Mouse (Mus musculus) adrenal gland, adult (tissue): ENCODE measurements around the gene Chpf2.

Source experiments
- DNase-seq, 2 experiments: peaks; one replicate each; pipeline ENCODE4 v3.0.0; 2022 to 2023; ENCODE audit warnings: low spot score in 1 of 2; ENCODE audit not compliant: inconsistent age in 2 of 2

The Chpf2 gene

DNA sequence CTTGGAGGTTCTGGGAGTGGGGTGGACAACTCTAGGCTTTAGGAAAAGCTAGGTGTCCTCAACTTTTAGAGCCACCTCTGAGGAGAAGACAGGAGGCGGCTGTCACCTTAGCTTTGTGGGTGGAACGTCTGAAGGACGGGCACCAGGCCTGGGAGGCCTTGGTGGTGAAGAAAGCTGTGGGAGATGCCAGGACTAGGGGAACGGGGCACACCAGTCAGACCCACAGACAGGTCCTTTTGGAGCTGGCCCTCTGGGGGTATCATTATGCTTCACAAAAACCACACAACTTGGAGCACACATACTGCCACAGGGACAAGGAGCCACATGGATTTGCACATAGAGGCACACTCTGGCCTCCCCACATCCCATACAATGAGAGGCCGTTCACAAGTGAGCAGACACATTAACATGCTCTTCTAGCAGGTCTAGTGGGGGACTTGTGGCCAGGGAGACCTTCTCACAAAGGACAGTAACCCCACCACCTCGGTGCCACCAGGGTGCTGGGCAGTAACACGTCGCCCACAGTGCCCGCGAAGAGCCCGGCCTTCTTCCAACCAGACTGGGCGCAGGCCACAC lies 17.6 kb downstream of the Chpf2 start:
- DNase-seq = peak in 1 of 2 experiments; percentile 58

DNA sequence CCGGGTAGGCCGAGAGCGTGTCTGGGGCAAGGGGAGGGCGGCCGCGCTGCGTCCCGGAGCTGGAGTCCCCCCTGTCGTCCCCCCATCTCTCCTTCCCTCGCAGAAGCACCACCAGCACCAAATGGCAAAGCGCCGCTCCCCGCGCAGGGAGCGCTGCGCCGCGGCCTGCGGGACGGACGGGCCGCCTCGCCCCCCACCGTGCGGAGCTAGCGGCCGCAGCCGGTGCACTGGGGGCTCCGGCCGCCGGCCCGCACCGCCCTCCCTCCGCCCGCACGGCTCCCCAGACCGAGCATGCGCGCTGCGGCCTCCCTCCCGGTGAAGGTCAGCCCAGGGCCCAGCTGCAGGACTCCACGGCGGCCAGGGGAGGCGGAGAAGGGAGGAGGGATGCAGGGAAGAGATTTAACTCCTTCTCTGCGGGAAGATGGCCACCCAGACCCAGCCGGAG lies 18.1 kb downstream of the Chpf2 start:
- DNase-seq = peak; percentile 95 to 97

DNA sequence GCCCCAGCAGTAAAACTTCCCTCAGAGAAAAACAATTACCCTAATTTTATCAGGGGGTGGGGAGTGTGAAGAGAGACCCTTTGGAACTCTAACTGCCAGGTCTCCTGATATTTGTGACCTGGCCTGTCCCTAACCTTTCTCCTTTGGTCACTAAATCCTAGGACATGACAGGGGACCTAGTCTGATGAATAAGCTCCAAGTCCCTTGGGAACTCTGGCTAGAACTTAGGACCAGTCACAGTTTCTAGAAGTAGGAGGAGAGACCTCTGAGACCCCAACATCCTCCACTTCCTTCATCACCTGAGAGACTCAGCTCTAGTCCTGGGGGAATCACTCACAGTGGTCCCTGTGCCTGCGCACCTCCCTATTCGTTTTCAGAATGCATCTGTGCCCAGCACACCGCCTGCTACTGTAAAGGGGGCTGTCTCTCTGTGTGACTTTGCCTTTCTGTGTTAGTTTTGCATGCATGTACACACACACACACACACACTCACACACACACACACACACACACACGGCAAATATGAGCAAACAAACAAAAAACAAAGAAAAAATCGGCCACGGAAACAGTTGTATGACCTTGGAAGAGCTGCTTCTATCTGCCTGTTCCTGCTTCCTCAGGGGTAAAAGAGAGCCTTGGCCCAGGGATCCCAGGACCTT lies 18.9 kb downstream of the Chpf2 start:
- DNase-seq = peak in 1 of 2 experiments; percentile 68

DNA sequence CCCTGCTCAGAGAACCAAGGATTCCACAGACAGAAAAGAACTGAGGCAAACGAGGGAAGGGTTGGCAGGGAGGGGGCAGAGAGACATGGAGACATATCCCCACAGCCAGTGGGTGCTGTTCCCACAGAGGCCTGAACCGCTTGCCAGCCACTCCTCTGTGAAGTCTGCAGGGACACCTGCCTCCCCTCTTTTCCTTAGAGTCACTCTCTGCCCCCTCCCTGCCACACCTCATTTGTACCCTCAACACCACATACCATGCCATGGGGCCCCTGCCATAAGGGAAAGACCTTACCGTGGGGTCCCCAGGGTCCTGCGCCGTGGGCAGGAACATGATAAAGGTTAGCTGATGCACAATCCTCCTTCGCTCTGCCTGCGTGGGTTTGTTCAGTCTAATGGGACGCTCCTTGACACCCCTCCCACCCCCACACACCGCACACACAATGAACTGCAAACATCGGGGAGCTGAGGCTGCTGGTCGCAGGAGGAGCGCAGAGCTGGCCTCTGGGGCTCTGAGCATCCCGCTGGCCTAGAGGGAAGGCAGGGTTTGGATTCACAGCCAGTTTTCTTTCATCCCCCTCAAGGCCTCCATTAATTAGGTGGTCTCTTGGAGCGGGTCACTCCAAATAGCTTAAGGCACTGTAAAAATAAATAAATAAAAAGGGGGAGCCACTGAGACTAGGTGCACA lies 19.6 kb downstream of the Chpf2 start:
- DNase-seq = peak in 1 of 2 experiments; percentile 58

DNA sequence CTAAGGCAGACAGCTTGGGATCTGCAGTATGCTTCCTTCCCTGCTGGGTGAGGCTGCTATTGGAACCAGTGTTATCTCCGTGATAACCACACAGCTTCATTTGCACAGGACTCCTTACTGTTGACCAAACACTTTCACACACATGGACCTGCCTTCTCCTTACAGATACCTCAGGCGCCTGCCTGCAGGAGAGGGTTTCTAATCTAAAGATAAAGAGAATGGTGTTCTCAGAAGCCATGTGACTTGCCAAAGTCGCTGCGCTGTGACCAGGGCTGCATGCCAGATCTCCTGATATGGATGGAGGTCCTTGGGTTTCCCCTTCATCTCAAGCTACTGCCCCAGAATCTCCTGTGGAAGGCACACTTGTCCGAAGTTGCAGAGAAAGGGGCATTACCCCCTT lies 22.8 kb downstream of the Chpf2 start:
- no peak for DNase-seq

DNA sequence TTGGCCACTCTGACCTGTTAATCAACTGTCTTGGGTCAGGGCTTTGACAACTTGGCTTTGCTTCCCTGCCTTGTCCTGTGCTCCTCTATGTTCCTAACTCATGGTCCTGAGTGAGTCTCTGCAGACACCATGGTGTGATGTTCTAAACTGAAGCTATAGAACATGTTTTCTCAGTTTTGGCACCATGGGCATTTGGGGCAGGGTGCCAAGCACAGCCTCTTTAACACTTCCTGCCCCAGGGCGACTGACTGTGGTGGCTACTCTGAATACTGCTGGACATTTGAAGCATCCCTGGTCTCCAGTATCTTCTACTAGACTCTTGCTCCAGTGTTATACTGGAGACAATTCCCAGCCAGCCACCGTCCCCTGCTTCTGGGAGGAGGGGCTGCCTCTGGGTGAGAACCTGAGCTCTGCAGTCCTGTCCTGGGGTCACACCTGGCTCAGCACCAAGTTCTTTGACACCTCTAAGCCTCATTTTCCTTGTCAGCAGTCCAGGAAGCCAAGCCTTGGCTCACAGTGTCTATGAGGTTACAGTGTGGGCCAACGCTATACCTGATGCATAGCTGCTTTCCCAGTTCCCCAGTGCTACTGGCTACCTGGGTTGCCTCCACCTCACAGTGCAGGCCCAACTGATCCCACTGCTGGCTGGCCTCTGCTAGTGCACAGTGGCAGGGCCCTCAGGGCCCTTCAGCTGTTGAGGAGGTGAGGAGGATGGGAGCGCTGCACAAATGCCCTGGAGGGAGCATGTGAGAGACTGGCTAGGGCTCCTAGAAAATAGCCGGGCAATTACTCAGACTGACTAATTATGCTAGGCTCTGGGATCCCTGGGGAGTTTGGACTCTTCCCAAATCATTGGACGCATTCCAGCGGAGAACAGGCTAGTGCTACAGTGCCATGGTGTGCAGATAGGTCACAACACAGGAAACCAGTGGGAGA lies 25.1 kb downstream of the Chpf2 start:
- DNase-seq = peak; percentile 76 to 87

DNA sequence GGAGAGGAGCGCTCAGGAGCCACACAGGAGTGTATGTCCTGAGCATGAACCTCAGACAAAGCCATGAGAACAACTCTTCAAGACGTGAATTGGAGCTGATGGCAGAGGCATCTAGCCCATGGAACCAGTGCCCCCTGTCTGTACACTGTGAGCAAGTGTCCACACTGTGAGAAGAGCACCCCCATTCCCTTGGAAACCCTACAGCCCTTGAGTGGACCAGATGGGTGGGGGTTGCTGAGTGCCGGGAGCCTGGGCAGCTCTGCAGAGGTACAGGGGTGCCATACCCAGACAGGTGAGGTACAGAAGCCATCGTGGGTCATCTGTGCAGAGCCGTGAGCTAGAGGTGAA lies 25.7 kb downstream of the Chpf2 start:
- no peak for DNase-seq

DNA sequence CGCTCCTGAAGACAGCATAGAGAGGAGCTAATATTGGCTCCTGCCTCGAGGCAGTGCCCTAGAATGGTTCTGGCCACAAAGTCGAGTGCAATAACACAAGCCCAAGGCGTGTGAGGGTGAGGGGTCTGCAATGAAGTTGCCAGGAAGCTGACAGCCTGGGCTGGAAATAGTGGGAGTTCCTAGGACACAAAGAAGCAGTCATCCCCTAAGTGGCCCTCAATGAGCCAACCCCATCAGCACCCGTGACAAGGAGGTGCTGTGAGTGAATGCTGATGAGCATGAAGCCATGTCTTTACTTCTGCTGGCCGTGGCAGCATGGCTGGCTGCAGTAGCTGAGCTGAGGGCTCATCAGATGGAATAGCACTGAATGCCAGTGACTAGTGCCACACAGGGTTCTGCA lies 28.6 kb downstream of the Chpf2 start:
- no peak for DNase-seq

DNA sequence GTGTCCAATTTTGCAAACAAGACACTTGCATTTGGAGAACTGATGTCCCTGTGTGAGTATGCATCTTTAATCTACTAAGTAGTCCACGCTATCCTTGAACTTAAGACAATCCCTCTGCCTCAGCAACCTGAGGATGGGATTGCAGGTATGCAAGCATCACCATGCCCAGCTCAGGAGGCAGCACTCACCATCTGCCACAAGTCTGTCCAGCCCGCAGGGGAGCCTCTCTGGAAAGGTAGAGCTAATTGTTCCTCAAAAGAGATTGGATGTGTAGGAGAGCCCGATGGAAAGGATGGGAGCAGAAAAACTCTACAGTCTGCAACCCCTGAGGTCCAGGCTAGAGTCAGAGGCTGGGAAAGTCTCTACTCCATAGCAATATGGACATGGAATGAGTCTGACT lies 32.4 kb downstream of the Chpf2 start:
- DNase-seq = no peak

DNA sequence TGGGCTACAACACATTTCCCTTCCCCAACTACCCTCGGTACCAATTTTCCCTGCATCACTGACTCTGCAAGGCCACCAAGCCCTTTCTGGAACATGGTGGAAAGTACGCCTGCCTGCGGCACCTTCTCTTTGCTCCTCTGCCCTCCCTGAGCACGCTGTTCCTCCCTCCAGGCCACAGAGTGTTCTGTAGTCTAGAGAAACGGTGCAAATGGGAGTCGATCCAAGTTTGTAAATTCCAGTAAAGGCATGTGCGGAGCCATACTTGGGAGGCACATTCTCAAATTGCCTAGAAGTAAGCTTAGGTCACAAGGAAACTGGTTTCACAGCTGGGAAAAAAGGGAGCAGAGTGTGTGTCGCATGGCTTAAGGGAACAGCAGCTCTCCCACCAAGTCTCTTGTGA lies 33.6 kb downstream of the Chpf2 start:
- DNase-seq = no peak

DNA sequence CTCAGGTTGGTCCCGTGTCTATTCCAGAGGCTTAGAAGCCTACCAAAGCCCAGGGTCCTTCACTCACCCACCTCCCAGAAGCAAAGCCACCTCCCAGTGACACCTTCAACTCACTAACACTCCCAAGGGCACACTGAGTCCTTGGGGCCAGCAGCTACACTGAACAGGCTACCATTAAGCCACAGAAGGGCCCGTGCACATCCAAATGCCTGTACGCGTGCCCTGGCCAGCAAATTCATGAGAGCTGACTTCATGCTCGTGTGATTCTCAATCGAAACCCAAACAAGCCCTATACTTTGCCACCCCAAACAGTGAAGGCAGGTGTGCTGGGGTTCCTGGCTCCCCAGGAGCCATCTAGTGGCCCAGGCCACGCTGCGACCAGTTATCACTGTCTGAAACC lies 34.1 kb downstream of the Chpf2 start:
- DNase-seq = no peak

DNA sequence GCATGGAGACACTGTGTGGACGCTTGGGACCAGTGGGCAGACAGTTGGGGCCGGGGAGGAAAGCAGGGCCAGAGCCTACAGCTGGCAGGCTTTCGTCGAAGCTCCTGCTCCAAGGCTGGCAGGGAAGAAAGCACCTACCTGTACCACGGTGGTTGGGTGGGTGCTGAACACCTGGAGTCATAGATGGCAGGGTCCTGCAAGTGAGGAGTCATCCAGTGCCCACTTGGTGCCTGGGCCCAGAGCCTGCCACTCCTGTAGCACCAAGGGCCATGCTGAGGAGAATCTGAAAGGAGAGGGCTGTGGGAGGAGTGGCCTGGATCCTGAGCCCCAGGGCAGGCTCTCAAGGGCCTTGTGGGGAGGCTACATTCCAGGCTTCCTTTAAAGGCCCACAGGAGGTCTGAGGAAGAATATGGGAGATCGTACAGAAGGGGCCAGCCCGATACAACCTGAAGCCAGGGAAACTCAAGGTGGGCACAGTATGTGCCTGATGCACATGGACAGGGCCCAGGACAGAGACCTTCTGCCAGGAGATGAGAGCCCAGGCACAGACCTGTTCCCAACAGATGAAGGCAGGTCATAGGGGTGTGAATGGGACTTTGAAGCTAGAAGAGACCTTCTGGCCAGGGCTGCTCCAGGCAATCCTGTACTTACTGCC lies 36.0 kb downstream of the Chpf2 start:
- DNase-seq = no peak

DNA sequence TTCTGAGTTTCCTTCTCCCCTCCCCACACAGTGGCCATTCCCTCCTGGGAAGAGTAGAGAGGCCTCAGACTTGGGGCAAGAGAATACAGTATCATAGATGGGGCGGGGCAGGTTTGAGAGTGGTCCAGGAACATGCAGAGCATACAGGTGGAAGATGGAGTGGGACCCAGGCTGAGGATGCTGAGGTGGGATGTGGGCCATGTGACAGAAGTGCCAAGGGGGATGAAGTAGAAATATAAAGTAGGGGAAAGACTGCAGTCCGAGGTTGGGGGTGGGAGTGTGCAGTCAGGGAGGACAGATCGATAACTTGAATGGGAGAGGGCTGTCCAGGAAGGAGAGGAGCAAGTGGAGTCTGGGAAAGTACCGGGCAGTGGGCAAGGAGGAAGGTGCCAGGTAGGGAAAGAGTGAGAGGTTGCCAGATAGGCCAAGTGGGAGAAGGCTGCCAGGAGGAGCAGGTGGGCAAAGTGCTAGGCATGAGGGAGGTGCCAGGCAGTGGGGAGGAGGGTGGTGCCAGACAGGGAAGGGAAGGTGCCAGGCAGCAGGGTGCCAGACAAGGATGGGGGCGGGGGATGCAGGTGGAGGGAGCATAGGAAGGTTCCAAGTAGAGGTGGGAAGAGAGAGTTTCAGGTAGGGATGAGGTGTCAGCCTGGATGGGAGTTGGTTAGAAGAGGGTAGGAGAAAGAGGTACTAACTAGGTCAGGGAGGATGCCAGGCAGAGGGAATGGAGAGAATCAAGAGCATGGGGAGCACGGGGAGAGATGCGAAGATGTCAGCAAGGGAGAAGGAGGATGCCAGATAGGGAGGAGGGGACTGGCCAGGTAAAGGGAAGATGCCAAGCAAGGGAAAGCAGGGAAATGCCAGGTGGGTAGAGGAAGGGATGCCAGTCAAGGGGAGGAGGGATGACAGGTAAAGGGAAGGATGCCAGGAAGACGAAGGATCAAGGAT lies 36.8 kb downstream of the Chpf2 start:
- no peak for DNase-seq

DNA sequence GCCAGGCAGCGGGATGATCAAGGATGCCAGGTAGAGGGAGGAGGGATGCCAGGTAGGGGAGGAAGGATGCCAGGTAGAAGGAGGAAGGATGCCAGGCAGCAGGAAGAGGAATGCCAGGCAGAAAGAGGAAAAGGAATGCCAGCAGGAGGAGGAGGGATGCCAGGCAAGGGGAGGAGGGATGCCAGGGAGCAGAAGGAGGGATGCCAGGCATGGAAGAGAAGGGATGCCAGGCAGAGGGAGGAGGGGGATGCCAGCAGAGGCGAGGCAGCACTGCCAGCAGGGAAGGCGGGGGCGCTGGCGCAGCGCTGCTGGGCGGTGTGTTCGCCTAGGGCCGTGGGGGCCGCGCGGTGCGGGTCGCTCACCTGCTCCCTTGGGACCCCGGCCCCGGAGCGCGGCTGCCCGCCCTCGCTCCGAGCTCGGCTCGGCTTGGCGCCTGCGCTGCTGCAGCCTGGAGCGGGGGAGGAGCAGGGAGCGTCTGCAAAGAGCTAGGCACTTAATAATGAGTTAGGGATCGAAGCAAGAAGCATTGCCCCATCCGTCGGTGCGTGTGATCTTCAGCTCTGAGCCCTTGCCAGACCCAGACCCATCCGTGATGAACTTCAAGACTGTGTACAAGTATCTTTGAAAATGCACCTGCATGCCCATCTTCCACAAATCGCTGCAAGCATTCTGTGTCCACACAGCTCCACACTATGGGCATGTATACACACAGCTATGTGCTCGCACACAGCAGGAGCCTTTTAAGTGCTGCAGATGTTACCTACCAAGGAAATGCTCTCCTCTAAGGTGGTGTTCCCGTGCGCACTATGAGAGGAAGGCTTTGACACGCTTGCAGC lies 37.7 kb downstream of the Chpf2 start, which contains the start of gene Smarcd3:
Smarcd3 (minus strand) TSS at position 426 of the 836 bp plus-strand sequence.
- DNase-seq = peak; percentile 60 to 74

DNA sequence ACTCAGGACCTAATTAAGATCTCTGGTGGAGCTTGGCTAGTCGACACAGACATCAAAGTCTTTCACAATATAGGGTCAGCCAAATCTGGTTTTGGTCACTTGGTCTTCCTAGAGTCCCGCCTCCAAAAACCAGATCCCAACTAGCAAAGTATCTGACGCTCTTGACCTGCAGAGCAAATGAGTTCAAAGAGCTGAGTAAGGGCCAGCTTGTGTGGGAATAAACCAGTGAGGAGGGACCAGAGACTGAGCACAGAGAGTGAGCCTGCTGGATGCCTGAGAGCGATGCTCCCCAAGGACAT lies 38.2 kb downstream of the Chpf2 start:
- no peak for DNase-seq

DNA sequence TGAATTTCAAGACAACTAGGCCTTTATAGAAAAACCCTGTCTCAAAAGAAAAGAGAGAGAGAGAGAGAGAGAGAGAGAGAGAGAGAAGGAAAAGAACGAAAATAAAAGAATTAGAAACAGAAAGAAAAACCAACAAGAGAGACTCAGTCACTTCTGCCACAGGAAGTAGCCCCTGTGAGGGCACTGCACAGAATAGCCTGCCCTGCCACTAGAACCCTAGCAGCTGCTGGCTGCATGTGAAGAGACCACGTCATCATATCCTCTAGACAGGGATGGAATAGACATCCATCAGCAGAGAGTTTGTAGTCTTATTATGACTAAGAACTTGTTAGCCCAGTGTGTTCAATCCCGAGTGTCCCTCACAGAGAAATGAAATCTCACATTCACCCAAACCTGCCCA lies 43.2 kb downstream of the Chpf2 start:
- DNase-seq = no peak

DNA sequence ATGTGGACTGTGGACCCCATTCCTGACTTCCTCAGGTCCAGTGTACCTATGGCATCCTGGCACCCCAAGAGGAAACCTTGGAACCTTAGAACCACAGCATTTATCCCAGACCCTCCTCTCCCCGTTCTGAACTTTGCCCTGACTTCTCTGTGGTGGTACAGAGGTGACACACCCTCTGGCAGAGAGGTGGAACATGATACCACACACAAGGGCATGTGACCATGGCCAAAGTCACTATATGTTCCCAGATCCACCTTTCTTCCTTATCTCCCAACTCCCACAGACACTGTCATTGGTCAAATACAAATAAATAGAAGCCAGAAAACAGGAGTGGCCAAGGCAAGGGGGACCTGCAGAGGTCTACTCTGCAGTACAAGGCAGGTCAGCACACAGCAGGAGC lies 48.6 kb downstream of the Chpf2 start:
- DNase-seq = no peak

DNA sequence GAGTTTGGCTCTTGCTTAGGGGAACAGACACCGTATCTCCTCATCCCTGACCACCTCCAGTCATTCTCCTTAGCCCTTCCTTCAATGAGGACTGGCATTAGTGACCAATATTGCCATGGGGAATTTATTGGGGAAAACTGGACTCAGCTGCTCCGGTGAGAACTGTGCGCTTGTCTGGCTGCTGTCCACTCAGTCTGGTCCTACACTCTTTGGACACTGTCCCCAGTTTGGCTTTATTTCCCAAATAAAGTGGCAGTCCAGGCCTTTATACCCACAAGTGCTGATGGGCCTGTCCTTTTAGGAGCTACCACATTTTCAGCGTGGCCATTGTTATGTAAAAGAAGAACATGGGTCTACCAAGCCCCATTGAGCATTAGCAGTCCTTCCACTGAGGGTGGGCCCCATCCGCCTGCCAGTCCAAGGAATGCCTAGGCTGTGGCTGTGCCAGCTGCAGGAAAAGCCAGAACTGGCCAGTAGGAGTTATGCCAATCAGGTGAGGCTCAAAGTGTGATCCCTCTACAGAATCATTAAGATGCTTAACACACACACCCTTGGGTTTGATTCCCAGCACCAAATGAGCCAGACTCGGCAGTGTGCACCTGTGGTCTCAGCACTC lies 49.1 kb downstream of the Chpf2 start:
- no peak for DNase-seq

DNA sequence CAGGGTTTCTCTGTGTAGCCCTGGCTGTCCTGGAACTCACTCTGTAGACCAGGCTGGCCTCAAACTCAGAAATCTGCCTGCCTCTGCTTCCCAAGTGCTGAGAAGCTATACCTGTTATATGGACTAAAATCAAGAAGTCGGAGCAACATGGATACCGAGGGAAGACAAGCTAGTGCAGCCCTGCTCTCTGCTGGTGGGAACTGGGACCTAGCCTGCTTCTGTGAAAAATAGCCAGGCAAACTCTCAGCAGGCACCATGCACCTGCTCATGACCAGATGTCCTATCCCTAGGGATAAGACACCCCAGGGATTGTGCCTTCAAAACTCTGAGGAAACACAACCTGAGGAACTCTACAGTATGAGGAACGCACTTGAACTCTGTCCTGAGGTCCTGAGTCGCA lies 50.4 kb downstream of the Chpf2 start:
- no peak for DNase-seq
